Mouse (Mus musculus): ENCODE results near the gene Rasgrf1. TPM values are rescaled to one million over a fixed set of nuclear protein-coding genes. Genes with fewer than 3 reads are reported as not detected.

The Rasgrf1 gene
- total RNA-seq (2017) = not detected in 2 replicates

DNA sequence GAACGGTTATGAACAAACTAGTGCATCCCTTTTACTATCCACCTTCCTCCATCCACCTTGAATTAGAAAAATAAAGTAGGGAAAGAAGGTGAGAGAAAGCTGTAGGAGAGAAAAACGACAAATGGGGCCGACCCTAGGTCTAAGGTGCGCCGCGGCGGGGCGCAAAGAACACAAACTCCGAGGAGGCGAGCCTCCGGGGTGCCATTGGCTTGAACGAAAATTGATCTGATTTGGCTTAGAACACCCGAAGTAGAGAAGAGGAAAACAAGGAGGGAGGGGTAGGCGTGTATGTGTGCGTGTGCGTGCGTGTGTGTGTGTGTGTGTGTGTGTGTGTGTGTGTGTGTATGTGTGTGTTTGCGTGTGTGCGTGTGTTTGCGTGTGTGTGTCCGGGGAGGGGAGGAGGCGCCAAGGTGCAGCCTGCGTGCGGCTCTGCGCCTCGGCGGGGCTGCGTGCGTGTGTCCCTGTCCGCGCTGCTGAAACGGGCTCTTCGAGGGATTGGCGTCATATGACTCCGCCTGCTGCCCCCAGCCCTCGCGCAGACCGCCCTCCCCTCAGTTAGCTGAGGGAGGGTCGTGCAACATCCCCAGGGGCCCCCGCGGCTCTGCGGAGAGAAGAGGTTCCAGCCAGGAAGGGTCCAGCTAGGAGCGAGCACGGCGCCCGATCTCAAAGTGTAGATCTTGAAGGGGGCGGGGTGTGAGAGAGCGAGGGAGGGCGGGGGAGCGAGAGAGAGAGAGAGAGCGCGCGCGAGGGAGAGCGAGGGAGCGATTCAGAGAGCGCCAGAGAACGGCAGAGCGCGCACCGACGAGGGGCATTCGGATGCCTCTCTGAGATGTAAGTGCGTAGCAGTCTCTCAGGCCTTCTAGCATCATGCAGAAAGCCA lies at the start of gene Rasgrf1:
TSS of gene Rasgrf1 (plus strand) at position 778 of the 880 bp plus-strand sequence.
- ATAC-seq (ENCODE audit: extremely low read depth, insufficient number of reproducible peaks, low FRiP score, poor library complexity, severe bottlenecking) = no peak

DNA sequence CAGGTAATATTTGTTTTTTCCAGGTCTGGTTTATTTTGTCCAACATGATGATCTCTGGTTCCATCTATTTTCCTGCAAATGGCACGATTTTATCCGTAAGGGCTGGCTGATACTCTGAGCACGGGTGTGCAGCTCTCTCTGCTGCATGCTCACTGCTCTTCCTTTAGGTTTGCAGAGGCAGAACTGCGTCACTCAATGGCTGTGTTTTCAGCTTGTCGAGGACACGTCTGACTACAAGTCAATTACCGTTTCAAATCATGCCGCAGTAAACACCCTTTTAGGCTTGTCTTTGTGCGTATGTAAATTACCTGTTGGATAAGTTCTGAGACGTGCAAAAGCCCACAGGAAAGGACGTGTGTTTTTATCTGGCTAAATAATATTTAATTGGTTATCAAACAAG lies 49.6 kb upstream of the Rasgrf1 start:
- no peak for ATAC-seq (ENCODE audit: extremely low read depth, insufficient number of reproducible peaks, low FRiP score, poor library complexity, severe bottlenecking)

GRCm38 (mm10) chr9:89860584-89860983 lies 49.1 kb upstream of the Rasgrf1 start:
- ATAC-seq (ENCODE audit: extremely low read depth, insufficient number of reproducible peaks, low FRiP score, poor library complexity, severe bottlenecking) = no peak

GRCm38 (mm10) chr9:89867141-89867540 lies 42.6 kb upstream of the Rasgrf1 start:
- no peak for ATAC-seq (ENCODE audit: extremely low read depth, insufficient number of reproducible peaks, low FRiP score, poor library complexity, severe bottlenecking)

- no peak for ATAC-seq (ENCODE audit: extremely low read depth, insufficient number of reproducible peaks, low FRiP score, poor library complexity, severe bottlenecking)
Observed at GRCm38 (mm10) chr9:89868093-89868729, 41.5 kb upstream of the Rasgrf1 start.

DNA sequence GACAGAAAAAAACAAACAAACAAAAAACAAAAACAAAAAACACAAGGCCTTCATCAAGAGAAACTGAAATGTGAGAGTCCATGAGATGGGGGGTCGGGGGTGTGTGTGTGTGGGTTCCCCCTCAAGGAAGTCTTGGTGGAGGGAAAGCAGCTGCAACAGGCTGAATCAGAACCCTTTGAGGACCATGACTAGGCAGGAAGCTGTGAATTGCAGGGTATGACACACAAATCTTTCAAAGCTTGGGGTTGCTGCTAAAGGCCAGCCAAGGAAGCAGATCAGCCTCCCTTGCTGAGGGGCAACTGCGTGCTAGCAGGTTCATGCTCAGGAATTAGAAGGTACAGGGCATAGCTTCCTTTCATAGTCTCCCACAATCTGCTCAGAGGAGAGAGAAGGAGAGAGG lies 40.1 kb upstream of the Rasgrf1 start:
- ATAC-seq (ENCODE audit: extremely low read depth, insufficient number of reproducible peaks, low FRiP score, poor library complexity, severe bottlenecking) = no peak

DNA sequence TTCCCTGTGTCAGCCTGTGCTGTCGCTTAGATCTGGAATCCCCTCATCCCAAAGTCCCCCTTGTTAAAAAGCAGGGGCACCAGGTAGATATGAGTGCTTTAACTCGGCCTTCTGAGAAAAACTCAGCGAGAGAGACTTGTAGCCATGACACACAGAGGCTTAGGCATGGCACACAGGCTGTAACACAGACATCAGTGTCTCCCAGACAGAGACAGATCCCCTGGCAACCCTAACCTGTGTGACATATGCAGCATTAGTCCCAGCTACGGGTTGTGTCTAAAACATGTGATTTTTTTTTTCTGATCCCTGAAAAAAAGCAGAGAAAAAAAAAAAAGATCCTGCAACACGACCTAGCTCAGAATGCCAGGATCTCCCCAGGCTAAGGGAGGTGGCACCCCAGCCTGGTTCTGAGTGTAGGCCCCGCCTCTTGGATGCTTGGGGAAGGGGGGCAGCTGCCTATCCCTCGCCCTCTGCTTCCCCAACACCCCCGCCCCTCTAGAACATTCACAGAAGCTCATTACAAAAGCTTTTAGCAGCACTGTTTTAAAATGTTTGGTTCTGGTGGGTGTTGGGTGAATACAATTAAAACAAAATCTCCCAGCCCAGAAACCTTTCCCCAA lies 39.1 kb upstream of the Rasgrf1 start:
- no peak for ATAC-seq (ENCODE audit: extremely low read depth, insufficient number of reproducible peaks, low FRiP score, poor library complexity, severe bottlenecking)

GRCm38 (mm10) chr9:89872137-89872536 lies 37.6 kb upstream of the Rasgrf1 start:
- 0 out of 2 replicates have a peak, but pooled peaks have one; percentile 20 for ATAC-seq (ENCODE audit: extremely low read depth, insufficient number of reproducible peaks, low FRiP score, poor library complexity, severe bottlenecking)

DNA sequence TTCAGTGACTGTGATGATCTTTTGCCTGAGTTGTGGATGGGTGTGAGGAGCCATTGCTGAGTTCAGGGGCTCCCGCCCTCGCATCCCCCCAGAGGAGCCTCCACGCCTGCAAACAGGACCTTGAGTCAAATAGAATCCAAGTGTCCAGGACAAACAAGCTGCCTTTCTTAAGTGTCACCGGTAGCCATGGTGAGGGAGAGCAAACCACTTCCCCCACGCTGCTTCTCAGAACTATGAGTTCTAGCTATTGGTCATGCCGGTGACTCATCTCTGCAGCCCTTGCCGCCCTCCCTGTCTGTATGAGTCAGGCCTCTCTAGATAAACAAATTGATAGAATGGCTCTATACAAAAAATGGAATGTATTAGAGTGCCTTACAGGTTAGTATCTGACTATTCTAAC lies 35.3 kb upstream of the Rasgrf1 start:
- ATAC-seq (ENCODE audit: extremely low read depth, insufficient number of reproducible peaks, low FRiP score, poor library complexity, severe bottlenecking) = peak; percentile 55; the same call in 1 of the 2 replicates

GRCm38 (mm10) chr9:89875551-89875950 lies 34.2 kb upstream of the Rasgrf1 start:
- no peak for ATAC-seq (ENCODE audit: extremely low read depth, insufficient number of reproducible peaks, low FRiP score, poor library complexity, severe bottlenecking)

DNA sequence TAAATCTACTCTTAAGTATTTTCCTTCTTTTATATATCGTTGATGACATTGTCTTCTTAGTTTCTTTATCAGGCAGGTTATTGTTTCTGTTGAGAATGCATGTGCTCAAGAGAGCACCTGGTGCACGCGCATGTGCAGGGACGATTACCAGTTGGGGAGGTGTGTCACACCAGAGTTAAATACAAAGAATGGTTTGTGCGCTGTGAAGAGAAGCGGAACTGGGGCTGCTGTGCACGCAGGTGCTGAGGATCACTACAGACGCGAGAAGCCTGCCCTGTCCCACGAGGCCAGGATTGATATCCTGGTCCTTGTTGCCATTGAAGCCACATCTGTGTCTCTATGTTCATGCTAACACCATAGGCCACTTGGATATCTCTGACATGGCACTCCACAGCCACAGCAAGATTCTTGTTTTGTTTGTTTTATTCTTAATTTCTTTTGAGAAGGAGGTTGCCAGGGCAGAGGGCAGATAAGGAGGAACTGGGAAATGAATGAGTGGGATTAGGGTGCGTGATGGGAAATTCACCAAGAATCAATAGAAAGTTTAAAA lies 31.2 kb upstream of the Rasgrf1 start:
- no peak for ATAC-seq (ENCODE audit: extremely low read depth, insufficient number of reproducible peaks, low FRiP score, poor library complexity, severe bottlenecking)

DNA sequence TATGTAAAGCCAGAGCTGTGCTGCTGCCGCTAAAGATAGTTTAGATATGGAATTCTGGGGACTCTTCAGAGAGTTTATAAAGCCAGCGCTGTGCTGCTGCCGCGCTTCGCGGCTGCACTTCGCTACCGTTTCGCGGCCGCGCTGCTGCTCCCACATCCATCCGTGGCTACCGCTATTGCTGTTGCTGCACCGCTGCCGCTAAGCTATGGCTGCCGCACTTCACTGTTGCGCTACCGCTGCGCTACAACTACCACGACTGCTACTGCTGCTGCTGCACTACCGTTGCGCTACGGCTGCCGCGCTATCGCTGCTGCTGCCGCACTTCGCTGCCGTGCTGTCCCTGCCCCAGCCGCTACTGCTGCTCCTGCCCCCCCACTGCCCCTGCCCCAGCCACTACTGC lies 30.1 kb upstream of the Rasgrf1 start:
- peak; percentile 13; the same call in 1 of the 2 replicates for ATAC-seq (ENCODE audit: extremely low read depth, insufficient number of reproducible peaks, low FRiP score, poor library complexity, severe bottlenecking)

GRCm38 (mm10) chr9:89881552-89881951 lies 28.2 kb upstream of the Rasgrf1 start:
- no peak for ATAC-seq (ENCODE audit: extremely low read depth, insufficient number of reproducible peaks, low FRiP score, poor library complexity, severe bottlenecking)

DNA sequence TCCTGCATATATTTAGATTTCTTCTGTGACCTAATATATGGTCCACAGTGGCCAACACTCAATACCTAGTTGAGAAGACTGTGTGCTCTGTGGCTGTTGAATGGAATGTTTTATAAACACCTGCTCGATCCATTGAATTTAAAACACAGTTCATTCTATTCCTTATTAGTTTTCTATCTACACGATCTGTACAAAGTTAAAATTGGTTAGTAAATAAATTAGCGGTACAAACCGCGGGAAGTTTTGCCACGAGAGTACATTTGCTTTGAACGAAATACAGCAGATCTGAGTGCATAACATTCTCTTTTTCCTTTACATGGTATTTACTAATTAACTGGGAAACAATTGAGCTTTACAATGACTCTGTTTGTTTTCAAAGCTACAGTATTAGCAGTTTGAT lies 27.1 kb upstream of the Rasgrf1 start:
- no peak for ATAC-seq (ENCODE audit: extremely low read depth, insufficient number of reproducible peaks, low FRiP score, poor library complexity, severe bottlenecking)

DNA sequence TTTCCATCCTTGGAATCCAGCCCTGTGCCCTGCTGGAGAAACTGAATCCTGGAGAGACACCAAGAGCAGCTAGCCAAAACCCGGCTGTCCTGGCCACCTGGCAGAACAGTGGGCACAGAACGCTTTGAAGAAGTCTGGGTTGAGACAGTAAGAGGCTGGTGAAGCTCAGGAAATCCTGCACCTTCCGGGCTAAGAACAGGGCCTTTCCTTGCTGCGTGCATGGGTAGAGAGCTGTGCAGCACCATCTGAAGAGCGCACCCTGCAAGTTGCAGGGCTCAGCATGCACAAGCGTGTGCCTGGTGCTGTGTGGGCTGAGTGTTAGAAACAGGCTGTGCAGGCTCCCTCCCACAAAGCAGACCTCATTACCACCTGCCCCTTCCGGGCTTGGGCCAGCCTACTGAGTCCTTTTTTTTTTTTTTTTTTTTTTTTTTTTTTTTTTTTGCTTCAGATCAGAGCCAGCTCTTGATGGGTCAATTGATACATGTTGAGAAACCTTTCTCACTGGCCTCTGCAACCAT lies 23.9 kb upstream of the Rasgrf1 start:
- no peak for ATAC-seq (ENCODE audit: extremely low read depth, insufficient number of reproducible peaks, low FRiP score, poor library complexity, severe bottlenecking)

- no peak for ATAC-seq (ENCODE audit: extremely low read depth, insufficient number of reproducible peaks, low FRiP score, poor library complexity, severe bottlenecking)
Observed at GRCm38 (mm10) chr9:89891534-89892293, 18.0 kb upstream of the Rasgrf1 start.

GRCm38 (mm10) chr9:89892540-89893188 lies 17.0 kb upstream of the Rasgrf1 start:
- no peak for ATAC-seq (ENCODE audit: extremely low read depth, insufficient number of reproducible peaks, low FRiP score, poor library complexity, severe bottlenecking)

GRCm38 (mm10) chr9:89900111-89900824 lies 9.4 kb upstream of the Rasgrf1 start:
- no peak for ATAC-seq (ENCODE audit: extremely low read depth, insufficient number of reproducible peaks, low FRiP score, poor library complexity, severe bottlenecking)

Data from neutrophil, adult 5-6 weeks (primary cell).